Mouse (Mus musculus) hindbrain, embryonic 16.5 days (tissue): ENCODE data around the gene Tfeb. TPM values are rescaled to one million over a fixed set of nuclear protein-coding genes. Genes with fewer than 3 reads are reported as not detected.

Source experiments
- ATAC-seq: fragments of 200-750 bp; cut with Nextera tagmentation; 2 replicates; pipeline ENCODE4 v1.8.0; 2017; ENCODE audit warnings: moderate TSS enrichment, moderate library complexity
- H3K27ac ChIP-seq: fragments of 300-500 bp; sonication (generic); 2 replicates; pipeline ENCODE4 v1.5.1; 2014; ENCODE audit warnings: low read depth, mild to moderate bottlenecking, control low read depth, low read length, moderate library complexity
- H3K27me3 ChIP-seq: fragments of 300-500 bp; sonication (generic); replicated peaks from 2 replicates; pipeline ENCODE4 v1.6.1; 2014; ENCODE audit warnings: low read length; ENCODE audit not compliant: control insufficient read depth, insufficient read depth
- H3K36me3 ChIP-seq: fragments of 300-500 bp; sonication (generic); 2 replicates; pipeline ENCODE4 v1.6.1; 2014; ENCODE audit warnings: mild to moderate bottlenecking, low read length, moderate library complexity, mixed read lengths; ENCODE audit not compliant: control insufficient read depth, insufficient read depth
- H3K4me1 ChIP-seq: fragments of 300-500 bp; sonication (generic); 2 replicates; pipeline ENCODE4 v1.6.1; 2014; ENCODE audit warnings: low read depth, low read length; ENCODE audit not compliant: control insufficient read depth, insufficient read depth
- H3K4me2 ChIP-seq: fragments of 300-500 bp; sonication (generic); 2 replicates; pipeline ENCODE4 v1.6.1; 2014; ENCODE audit warnings: mild to moderate bottlenecking, low read length, control low read depth, moderate library complexity
- H3K4me3 ChIP-seq: fragments of 300-500 bp; sonication (generic); 2 replicates; pipeline ENCODE4 v1.5.1; 2014; ENCODE audit warnings: mild to moderate bottlenecking, low read length, control low read depth, moderate library complexity
- H3K9ac ChIP-seq: fragments of 300-500 bp; sonication (generic); 2 replicates; pipeline ENCODE4 v1.6.1; 2014; ENCODE audit warnings: low read depth, mild to moderate bottlenecking, control low read depth, low read length, moderate library complexity
- H3K9me3 ChIP-seq: fragments of 300-500 bp; sonication (generic); 2 replicates; pipeline ENCODE4 v1.6.1; 2014; ENCODE audit warnings: mild to moderate bottlenecking, low read length, moderate library complexity; ENCODE audit not compliant: control insufficient read depth
- WGBS: fragments of 180-500 bp; shearing (Covaris S2); extraction: QIAGEN DNeasy Blood & Tissue Kit; methylation state at CpG from one replicate; pipeline ENCODE4 v1.1.7; 2014; 5-methylcytosine and 5-hydroxymethylcytosine counted together
- polyA plus RNA-seq: library from polyadenylated mRNA; unstranded; fragments of >200 nt; fragmentation: Nextera tagmentation; extraction: Ambion mirVana; gene quantifications from 2 replicates; pipeline ENCODE4 v1.2.1, GENCODE M21; 2015

Gene Tfeb
- polyA plus RNA-seq, 1 experiment from 2014 or later = 4.6 TPM

- no peak for ATAC-seq
- H3K27ac ChIP-seq = no peak overlapping the region
- no peaks in the 10 kb centered on the region for H3K27me3 ChIP-seq
- no peak overlapping the region for H3K4me3 ChIP-seq
- WGBS = 74% methylated on average over 14 of the region's 14 CpGs
- H3K9ac ChIP-seq = no peak overlapping the region
- no peaks in the 10 kb centered on the region for H3K4me1 ChIP-seq
- H3K36me3 ChIP-seq = no peaks in the 10 kb centered on the region
- no peaks in the 10 kb centered on the region for H3K9me3 ChIP-seq
- no peak overlapping the region for H3K4me2 ChIP-seq
Observed at GRCm38 (mm10) chr17:47748791-47749553, 12.1 kb downstream of the Tfeb start.

GRCm38 (mm10) chr17:47749626-47750025 lies 12.8 kb downstream of the Tfeb start:
- WGBS = 83% methylated on average over 3 of the region's 3 CpGs
- Histone ChIP-seq H3K27me3 (no peaks in the 10 kb centered on the region), H3K36me3 (no peaks in the 10 kb centered on the region), H3K4me3 (no peak overlapping the region), H3K4me2 (no peak overlapping the region), H3K27ac (no peak overlapping the region), H3K9ac (no peak overlapping the region), H3K9me3 (no peaks in the 10 kb centered on the region), H3K4me1 (no peaks in the 10 kb centered on the region)
- ATAC-seq = no peak

- 52% methylated on average over 6 of the region's 6 CpGs for WGBS
- no peak overlapping the region for H3K9ac ChIP-seq
- no peaks in the 10 kb centered on the region for H3K9me3 ChIP-seq
- H3K36me3 ChIP-seq = no peaks in the 10 kb centered on the region
- no peak overlapping the region for H3K27ac ChIP-seq
- no peak for ATAC-seq
- H3K4me2 ChIP-seq = no peak overlapping the region
- H3K27me3 ChIP-seq = no peaks in the 10 kb centered on the region
- H3K4me1 ChIP-seq = no peaks in the 10 kb centered on the region
- no peak overlapping the region for H3K4me3 ChIP-seq
Observed at GRCm38 (mm10) chr17:47750101-47750500, 13.3 kb downstream of the Tfeb start.

GRCm38 (mm10) chr17:47751811-47752210 lies 15.0 kb downstream of the Tfeb start:
- WGBS = 83% methylated on average over 5 of the region's 5 CpGs

GRCm38 (mm10) chr17:47753130-47753775 lies 16.4 kb downstream of the Tfeb start:
- H3K4me2 ChIP-seq = no peak overlapping the region
- no peaks in the 10 kb centered on the region for H3K36me3 ChIP-seq
- H3K9ac ChIP-seq = no peak overlapping the region
- no peaks in the 10 kb centered on the region for H3K9me3 ChIP-seq
- no peak overlapping the region for H3K27ac ChIP-seq
- no peaks in the 10 kb centered on the region for H3K4me1 ChIP-seq
- 87% methylated on average over 8 of the region's 8 CpGs for whole genome bisulfite sequencing
- no peak for ATAC-seq
- H3K4me3 ChIP-seq = no peak overlapping the region
- H3K27me3 ChIP-seq = no peaks in the 10 kb centered on the region

More at GRCm38 (mm10) chr17:47751811-47752210, 15.0 kb downstream of the Tfeb start:
- no peaks in the 10 kb centered on the region for H3K27me3 ChIP-seq
- H3K9ac ChIP-seq = no peak overlapping the region
- H3K4me1 ChIP-seq = no peaks in the 10 kb centered on the region
- no peak overlapping the region for H3K27ac ChIP-seq
- no peaks in the 10 kb centered on the region for H3K36me3 ChIP-seq
- no peaks in the 10 kb centered on the region for H3K9me3 ChIP-seq
- no peak overlapping the region for H3K4me3 ChIP-seq
- H3K4me2 ChIP-seq = no peak overlapping the region
- no peak for ATAC-seq

- Histone ChIP-seq H3K9me3 (no peaks in the 10 kb centered on the region), H3K27ac (no peak overlapping the region), H3K4me2 (no peak overlapping the region), H3K4me3 (no peak overlapping the region), H3K9ac (no peak overlapping the region), H3K36me3 (no peaks in the 10 kb centered on the region), H3K27me3 (no peaks in the 10 kb centered on the region), H3K4me1 (no peaks in the 10 kb centered on the region)
- no peak for ATAC-seq
- 83% methylated on average over 11 of the region's 13 CpGs for WGBS
Observed at GRCm38 (mm10) chr17:47754246-47754645, 17.4 kb downstream of the Tfeb start.

- Histone ChIP-seq H3K4me2 (no peak overlapping the region), H3K9me3 (no peaks in the 10 kb centered on the region), H3K4me1 (no peaks in the 10 kb centered on the region; the same call in 1 of the 2 replicates), H3K4me3 (no peak overlapping the region), H3K27me3 (no peaks in the 10 kb centered on the region), H3K9ac (no peak overlapping the region), H3K27ac (no peak overlapping the region), H3K36me3 (no peaks in the 10 kb centered on the region)
- 43% methylated on average over 6 of the region's 6 CpGs for WGBS
- no peak for ATAC-seq
Observed at GRCm38 (mm10) chr17:47756366-47756765, 19.5 kb downstream of the Tfeb start.

GRCm38 (mm10) chr17:47757056-47757610 lies 20.3 kb downstream of the Tfeb start:
- 94% methylated on average over 7 of the region's 7 CpGs for WGBS
- H3K27me3 ChIP-seq = no peaks in the 10 kb centered on the region
- no peak overlapping the region for H3K4me2 ChIP-seq
- no peaks in the 10 kb centered on the region; the same call in 1 of the 2 replicates for H3K4me1 ChIP-seq
- no peak overlapping the region for H3K4me3 ChIP-seq
- no peak for ATAC-seq
- H3K9me3 ChIP-seq = no peaks in the 10 kb centered on the region
- no peak overlapping the region for H3K9ac ChIP-seq
- no peaks in the 10 kb centered on the region for H3K36me3 ChIP-seq
- no peak overlapping the region for H3K27ac ChIP-seq

GRCm38 (mm10) chr17:47759702-47760410 lies 23.0 kb downstream of the Tfeb start:
- H3K4me3 ChIP-seq = no peak overlapping the region
- H3K4me1 ChIP-seq = peaks cover 11% of the 10 kb centered on the region
- H3K9me3 ChIP-seq = no peaks in the 10 kb centered on the region
- ATAC-seq = no peak
- H3K9ac ChIP-seq = no peak overlapping the region
- WGBS = 66% methylated on average over 15 of the region's 15 CpGs
- no peaks in the 10 kb centered on the region for H3K36me3 ChIP-seq
- no peaks in the 10 kb centered on the region for H3K27me3 ChIP-seq
- H3K27ac ChIP-seq = no peak overlapping the region
- H3K4me2 ChIP-seq = no peak overlapping the region
